Mouse (Mus musculus) C2C12 (cell line): ENCODE results near the gene Nop14.

ENCODE experiments used
- CEBPB ChIP-seq: IDR thresholded peaks from one replicate; pipeline ENCODE4 v1.6.1; 2011; ENCODE audit warnings: low read depth, mild to moderate bottlenecking, control low read depth, moderate library complexity
- CTCF ChIP-seq: IDR thresholded peaks from one replicate; pipeline ENCODE4 v1.5.1; 2011; ENCODE audit not compliant: control insufficient read depth, insufficient read depth, insufficient read length
- FOSL1 ChIP-seq: IDR thresholded peaks from one replicate; pipeline ENCODE4 v1.8.0; 2011; ENCODE audit warnings: mild to moderate bottlenecking, low read length; ENCODE audit not compliant: poor library complexity, insufficient read depth, severe bottlenecking
- MAX ChIP-seq: IDR thresholded peaks from one replicate; pipeline ENCODE4 v1.6.1; 2011; ENCODE audit warnings: mild to moderate bottlenecking, control low read depth
- MYOD1 ChIP-seq: IDR thresholded peaks from one replicate; pipeline ENCODE4 v1.6.1; 2011; ENCODE audit warnings: low read depth; ENCODE audit not compliant: control insufficient read depth, insufficient read length
- MYOG ChIP-seq: IDR thresholded peaks from one replicate; pipeline ENCODE4 v1.6.1; 2011; ENCODE audit not compliant: control insufficient read depth, insufficient read length; ENCODE audit errors: extremely low read depth
- USF1 ChIP-seq: IDR thresholded peaks from one replicate; pipeline ENCODE4 v1.6.1; 2011; ENCODE audit warnings: low read depth, mild to moderate bottlenecking, control low read depth, moderate library complexity

DNA sequence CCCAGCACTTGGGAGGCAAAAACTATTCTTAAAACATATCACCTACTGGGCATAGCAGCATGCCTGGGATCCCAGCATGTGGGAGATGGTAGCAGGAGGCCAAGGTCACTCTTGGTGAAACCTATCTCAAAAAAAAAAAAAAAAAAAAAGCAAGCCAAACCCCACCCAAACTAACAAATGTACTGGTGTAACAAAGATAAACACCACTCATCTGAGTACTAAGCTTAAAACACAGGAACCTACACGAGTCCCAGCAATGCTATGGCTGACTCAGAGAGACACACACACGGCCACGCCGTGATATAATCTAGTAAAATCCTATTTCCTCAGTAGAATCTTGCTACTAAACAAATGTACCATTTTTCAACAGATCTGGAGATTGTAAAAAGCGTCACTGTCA lies 7.0 kb downstream of the Nop14 start:
- TF ChIP-seq MYOD1 = no peak
- TF ChIP-seq CTCF = no peak
- no peak for TF ChIP-seq USF1
- no peak for TF ChIP-seq MAX
- TF ChIP-seq CEBPB = no peak
- no peak for TF ChIP-seq MYOG
- TF ChIP-seq FOSL1 = no peak
